Mouse (Mus musculus): Measurements from ENCODE around the gene Olfr889. TPM values are rescaled to one million over a fixed set of nuclear protein-coding genes. Genes with fewer than 3 reads are reported as not detected.
"Not testable (repeated sequence)": the region's sequence is repeated elsewhere in the genome, so short reads cannot be mapped to it uniquely, and the experiment has no call there.

Gene Olfr889
- not detected for total RNA-seq (2021)

DNA sequence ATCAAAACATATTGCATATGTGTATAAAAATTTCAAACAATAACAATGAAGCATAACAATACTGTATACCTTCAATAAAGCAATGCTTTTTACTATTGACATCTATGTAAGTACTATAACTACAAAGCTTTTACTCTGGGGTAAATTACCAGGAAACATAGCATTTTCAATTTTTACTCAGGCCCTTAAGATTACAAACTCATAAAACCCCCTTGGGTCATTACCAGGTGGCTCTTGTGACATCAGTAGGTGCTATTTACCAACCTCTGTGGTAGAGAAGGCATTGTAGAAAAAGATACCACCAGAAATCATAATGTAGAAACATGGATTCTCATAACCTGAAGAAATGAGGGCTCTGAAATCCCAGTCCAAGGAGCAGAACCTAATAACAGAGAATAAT is at the start of gene Olfr889:
Gene Olfr889, plus strand, starts transcription at position 301 of the 400 bp plus-strand sequence.
- DNase-seq: no peak
- intact Hi-C loops (cut with DNase I): no loop called here

DNA sequence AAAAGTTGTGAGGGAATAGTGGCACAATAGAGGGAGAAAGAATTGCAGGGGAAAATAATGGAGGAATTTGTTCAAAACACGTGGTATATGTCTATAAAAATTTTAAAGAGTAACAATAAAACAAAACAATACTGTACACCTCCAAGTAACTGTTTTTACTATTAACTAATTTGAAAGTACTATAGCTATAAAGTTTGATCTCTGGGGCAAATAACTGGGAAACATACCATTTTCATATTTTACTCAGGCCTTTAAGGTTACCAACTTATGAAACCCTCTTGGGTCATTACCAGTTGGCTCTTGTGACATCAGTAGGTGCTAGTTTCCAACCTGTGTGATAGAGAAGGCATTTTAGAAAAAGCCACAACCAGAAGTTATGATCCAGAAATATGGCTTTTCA is 31.2 kb upstream of the Olfr889 start, which contains the start of gene Olfr887:
Gene Olfr887, plus strand, starts transcription at position 301 of the 400 bp plus-strand sequence.
- no peak for DNase-seq
- intact Hi-C loops (cut with DNase I): no loop called here

DNA sequence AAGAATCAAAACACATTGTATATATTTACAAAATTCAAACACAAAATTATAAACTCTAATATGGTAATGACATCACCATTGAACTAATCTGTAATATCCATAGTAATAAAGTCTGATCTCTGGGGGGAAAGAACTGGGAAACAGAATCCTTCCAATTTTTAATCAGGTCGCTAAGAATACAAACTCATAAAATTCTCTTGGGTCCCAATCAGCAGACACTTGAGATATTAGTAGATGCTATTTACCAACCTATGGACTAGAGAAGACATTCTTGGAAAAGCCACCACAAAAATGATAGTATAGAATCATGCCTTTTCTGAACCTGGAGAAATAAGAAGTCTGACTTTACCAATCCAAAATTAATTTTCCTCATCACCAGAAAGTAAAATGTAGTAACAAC is 7.2 kb upstream of the Olfr889 start, which contains the start of gene Olfr888:
Gene Olfr888, plus strand, starts transcription at position 301 of the 400 bp plus-strand sequence.
- no peak for DNase-seq
- intact Hi-C loops (cut with DNase I): no loop called here

DNA sequence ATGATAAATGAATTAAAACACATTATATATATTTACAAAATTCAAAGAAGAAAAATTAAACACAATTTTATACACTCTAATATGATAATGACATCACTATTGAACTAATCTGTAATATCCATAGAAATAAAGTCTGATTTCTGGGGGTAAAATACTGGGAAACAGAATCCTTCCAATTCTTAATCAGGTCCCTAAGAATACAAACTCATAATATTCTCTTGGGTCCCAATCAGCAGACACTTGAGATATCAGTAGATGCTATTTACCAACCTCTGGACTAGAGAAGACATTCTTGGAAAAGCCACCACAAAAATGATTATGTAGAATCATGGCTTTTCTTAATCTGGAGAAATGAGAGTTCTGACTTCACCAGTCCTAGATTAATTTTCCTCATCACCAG is 27.2 kb downstream of the Olfr889 start, which contains the start of gene Olfr890:
Gene Olfr890, plus strand, starts transcription at position 301 of the 400 bp plus-strand sequence.
- intact Hi-C loops (cut with DNase I): no loop called here
- DNase-seq: no peak

DNA sequence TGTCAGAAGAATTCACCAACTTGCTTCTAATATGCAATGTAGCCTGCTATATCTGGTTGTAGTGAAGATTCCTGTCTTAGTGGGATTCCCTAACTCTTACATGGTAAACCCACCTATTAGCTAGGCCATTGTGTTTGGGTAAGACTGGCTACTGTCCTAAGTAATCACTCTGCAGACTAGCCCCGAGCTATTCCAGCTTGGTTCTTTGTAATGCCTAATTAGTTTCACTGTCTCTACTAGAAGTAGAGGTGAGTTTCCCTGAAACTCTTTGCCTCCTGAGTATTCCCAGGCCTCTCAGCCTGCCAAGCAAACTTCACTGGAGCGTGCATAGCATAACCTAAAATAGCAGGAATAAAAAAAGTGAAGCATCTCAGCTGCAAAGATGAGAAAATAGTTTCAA is 53.3 kb downstream of the Olfr889 start:
- DNase-seq: not testable (repeated sequence)
- intact Hi-C loops (cut with DNase I): loop anchor here (5.0 kb wide), 1 partner anchor 114 kb away; no protein-coding TSS in a partner anchor

Other genes starting within 250 kb of the Olfr889 start
- gene Olfr145, start 218.5 kb upstream of the Olfr889 start, total RNA-seq (2021): not detected
- gene Olfr878, start 197.4 kb upstream of the Olfr889 start, total RNA-seq (2021): not detected
- not detected for gene Olfr881, start 123.4 kb upstream of the Olfr889 start, total RNA-seq (2021)
- not detected for gene Olfr883, start 89.4 kb upstream of the Olfr889 start, total RNA-seq (2021)
- not detected for gene Olfr884, start 68.6 kb upstream of the Olfr889 start, total RNA-seq (2021)
- gene Olfr885, start 53.9 kb upstream of the Olfr889 start, total RNA-seq (2021): not detected
- not detected for gene Olfr887, start 31.1 kb upstream of the Olfr889 start, total RNA-seq (2021)
- gene Olfr888, start 7.1 kb upstream of the Olfr889 start, total RNA-seq (2021): not detected
- not detected for gene Olfr890, start 27.3 kb downstream of the Olfr889 start, total RNA-seq (2021)
- gene Olfr891, start 65.6 kb downstream of the Olfr889 start, total RNA-seq (2021): not detected
- not detected for gene Olfr893, start 93.2 kb downstream of the Olfr889 start, total RNA-seq (2021)
- not detected for gene Olfr894, start 102.9 kb downstream of the Olfr889 start, total RNA-seq (2021)
- gene Olfr143, start 137.6 kb downstream of the Olfr889 start, total RNA-seq (2021): not detected
- gene Olfr895, start 152.7 kb downstream of the Olfr889 start, total RNA-seq (2021): not detected
- gene Olfr896-ps1, start 175.9 kb downstream of the Olfr889 start, total RNA-seq (2021): not detected
- gene Olfr25, start 213.9 kb downstream of the Olfr889 start, total RNA-seq (2021): not detected
- gene Olfr898, start 233.2 kb downstream of the Olfr889 start, total RNA-seq (2021): not detected